Mouse (Mus musculus) c-Kit-positive CD71-positive TER-119-negative erythroid progenitor cells, embryonic 14.5 days (primary cell): ENCODE data around the gene AC140267.1.

Experiments used
- DNase-seq: peaks from one replicate; pipeline ENCODE4 v3.0.0-alpha.2; 2013; ENCODE audit warnings: low read depth

Gene AC140267.1

DNA sequence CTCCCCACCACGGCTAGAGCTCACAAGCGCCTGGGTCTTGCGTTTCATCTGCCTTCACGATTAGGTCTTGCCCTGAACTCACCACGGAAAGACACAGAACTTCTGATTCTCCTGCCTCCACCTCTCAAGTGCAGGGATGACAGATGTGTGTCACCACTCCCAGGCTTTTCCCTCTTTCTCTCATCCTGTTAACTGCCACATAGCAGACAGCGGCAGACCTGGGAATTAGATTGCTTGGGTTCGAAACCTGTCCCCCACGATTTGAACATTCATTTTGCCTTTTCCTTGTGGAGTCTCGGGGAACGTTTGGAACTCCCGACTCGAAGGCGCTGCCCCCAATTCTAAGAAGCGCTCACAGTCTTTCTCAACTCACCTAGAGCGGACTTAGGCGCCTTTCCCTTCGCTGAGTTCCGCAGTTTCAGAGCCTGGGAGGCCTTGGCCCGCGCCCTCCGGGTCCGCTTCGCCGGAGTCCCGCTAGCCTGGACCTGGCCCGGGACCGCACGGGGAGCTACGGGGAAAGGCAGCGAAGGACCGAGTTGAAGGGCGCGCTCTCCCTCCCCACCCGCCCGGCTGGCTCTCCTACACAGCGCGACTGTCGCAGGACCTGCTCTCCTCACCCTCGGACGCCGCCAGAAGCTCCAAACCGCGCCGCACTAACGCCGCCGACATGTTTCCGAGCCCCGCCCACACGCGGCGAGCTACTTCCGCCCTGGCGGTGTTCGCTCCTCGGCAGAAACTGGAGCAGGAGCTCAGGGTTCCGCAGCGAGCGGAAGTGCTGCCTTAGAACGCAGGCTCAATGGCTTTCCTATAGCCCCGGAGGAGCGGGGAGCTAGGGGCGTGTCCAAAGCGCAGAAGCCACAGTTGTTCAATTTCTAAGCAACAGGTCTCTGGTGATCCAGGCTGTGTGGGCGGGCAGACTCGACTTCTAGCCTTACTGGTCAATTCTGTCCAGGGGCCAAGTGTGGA is 28.3 kb downstream of the AC140267.1 start, which contains the start of gene Rps19bp1:
Rps19bp1 (minus strand) TSS at position 706 of the 966 bp plus-strand sequence.
- peak; percentile 92 for DNase-seq

DNA sequence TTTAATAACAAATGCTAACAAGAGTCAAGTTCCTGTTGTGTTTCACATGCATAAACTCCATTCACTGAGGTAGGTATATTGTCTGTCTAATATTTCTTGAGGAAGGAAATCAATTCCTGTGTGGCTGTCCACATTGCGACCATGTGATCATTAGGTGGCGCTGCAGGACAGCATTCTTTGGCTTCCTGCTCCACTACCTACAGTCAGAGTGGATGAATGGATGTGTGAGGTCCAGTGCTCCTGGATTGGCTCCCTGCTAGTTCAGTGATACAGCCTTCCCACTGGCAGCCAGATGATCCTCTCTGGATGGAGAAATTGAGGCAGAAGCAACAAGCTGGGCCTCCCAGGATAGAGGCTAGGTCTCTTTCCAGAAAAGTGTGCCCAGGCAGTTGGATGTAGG is 30.6 kb downstream of the AC140267.1 start:
- peak; percentile 75 for DNase-seq

DNA sequence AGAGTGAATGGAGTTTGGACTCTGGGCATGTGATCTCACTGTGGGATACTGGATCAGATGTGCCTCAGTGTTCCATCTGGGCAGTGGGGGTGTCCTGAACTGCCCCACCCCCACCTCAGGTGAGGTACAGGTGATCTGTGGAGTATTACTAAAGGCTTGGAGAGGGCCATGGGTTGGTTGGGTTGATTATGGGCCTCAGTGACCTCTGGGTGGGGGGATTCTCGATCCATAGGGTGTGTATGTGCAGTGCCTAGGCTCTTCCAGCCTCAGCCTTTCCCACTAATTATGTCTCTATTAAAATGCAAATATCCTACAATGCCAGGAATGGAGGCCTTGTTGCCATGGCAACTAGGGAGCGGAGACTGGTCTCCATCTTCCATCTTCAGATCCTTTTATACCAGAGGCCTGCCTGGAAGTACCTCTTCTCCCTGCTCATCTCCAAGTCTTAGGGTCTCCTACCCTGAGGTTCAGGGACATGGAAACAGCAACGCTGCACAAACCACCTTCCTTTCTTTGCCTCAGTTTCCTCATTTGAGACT is 36.3 kb downstream of the AC140267.1 start:
- DNase-seq, result no peak

DNA sequence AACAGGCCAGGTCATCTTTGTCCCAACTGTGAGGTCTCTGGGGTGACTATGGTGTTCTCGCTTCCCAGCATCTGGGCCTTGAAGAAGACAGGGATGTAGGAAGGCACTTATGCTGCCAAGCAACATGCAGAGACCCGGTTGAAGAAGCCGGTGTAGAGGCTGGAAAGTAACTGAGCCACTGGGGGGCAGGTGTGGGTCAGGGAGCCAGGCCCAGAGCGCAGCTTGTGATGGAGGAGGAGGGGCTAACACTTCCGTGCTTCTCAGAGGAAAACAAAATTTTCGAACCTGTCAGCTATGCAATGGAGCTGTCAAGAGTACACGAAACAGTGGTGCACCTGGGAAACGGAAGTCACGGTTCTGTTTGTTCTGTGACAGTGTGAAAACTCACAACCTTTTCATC is 41.5 kb downstream of the AC140267.1 start:
- no peak for DNase-seq

DNA sequence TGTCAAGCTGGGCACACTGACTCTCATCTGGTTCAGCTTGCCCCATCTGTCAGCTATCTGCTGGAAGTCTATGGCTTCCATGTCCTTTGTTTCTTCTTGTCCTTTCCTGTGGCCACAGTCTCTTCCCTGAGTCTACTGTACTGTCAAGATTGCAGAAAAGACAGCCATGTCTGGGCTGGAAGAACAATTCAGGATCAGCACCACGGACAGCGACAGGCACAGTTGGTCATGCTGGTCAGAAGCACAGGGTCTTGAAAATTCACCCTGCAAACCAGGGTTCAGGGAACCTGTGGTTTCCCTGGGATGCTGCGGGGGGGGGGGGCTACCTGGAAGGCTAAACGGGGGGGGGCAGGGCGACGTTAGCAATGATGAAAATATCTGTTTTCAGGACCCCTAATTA is 42.0 kb downstream of the AC140267.1 start:
- DNase-seq, result no peak

DNA sequence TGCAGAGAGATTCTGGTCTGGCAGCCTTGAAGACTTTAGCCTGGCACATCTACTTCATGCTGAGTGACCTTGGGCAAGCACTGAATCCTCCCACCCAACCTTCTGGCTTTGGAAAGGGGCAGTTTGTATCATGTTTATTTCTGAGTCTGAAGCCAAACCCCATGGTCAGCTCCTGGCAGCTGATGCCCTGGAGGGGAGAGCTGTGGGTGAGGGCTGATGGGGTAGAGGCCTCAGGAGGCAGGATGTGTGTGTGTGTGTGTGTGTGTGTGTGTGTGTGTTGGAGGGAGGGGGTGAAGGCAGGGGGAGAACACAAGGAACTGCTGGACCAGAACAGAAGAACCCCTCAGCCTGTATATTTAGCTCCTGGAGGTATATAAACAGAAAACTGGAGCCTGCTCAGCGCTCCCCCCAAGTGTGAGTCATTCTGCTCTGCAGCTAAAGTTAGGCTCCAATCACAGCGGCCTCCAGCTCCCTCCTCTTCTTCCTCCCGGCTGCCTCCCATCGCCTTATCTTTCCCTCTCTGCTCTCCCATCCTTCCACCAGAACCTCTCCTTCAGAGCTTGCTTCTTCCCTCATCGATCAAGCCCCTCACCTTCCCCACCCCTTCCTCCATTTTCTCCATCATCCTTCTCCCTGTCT is 42.6 kb downstream of the AC140267.1 start:
- no peak for DNase-seq

DNA sequence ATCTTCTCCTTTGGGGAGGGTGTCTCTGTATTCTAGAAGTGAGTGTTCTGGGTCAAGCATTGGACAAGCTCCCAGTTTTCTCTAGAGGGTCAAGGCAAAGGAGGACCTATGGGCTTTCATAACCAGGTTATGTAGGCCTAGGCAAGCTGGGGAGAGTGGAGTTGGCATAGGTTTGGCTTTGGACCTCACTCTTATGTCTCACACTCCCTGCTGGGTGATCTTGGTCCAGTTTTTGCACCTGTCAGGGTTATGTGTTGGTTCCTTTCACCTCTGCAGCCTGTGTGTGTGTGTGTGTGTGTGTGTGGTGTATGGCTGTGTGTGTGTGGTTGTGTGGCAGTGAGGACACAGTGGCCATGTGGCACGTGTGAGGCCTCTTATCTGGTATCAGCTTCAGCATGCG is 43.4 kb downstream of the AC140267.1 start:
- DNase-seq, result no peak

DNA sequence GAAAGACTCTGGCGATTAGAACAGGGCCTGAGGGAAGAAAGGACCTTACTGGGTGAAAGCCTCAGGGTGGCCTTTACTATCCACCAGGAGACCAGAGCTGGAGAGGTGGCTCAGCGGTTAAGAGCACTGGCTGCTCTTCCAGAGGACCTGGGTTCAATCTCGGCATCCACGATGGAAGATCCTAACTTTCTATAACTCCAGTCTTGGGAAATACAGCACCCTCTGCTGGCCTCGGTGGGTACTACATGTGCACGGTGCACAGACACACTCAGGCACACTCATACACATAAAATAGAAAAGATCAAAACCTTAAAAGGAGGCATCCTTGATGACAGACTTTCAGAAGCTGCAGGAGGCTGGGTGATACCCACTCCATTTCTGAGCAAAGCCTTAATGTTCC is 45.0 kb downstream of the AC140267.1 start:
- no peak for DNase-seq
